Mouse (Mus musculus) hindbrain, embryonic 16.5 days (tissue): ENCODE data around the gene Zfp239. TPM values are rescaled to one million over a fixed set of nuclear protein-coding genes. Genes with fewer than 3 reads are reported as not detected.

ENCODE experiments used
- ATAC-seq: fragments of 200-750 bp; cut with Nextera tagmentation; 2 replicates; pipeline ENCODE4 v1.8.0; 2017; ENCODE audit warnings: moderate TSS enrichment, moderate library complexity
- H3K27ac ChIP-seq: fragments of 300-500 bp; sonication (generic); 2 replicates; pipeline ENCODE4 v1.5.1; 2014; ENCODE audit warnings: low read depth, mild to moderate bottlenecking, control low read depth, low read length, moderate library complexity
- H3K27me3 ChIP-seq: fragments of 300-500 bp; sonication (generic); replicated peaks from 2 replicates; pipeline ENCODE4 v1.6.1; 2014; ENCODE audit warnings: low read length; ENCODE audit not compliant: control insufficient read depth, insufficient read depth
- H3K36me3 ChIP-seq: fragments of 300-500 bp; sonication (generic); 2 replicates; pipeline ENCODE4 v1.6.1; 2014; ENCODE audit warnings: mild to moderate bottlenecking, low read length, moderate library complexity, mixed read lengths; ENCODE audit not compliant: control insufficient read depth, insufficient read depth
- H3K4me1 ChIP-seq: fragments of 300-500 bp; sonication (generic); 2 replicates; pipeline ENCODE4 v1.6.1; 2014; ENCODE audit warnings: low read depth, low read length; ENCODE audit not compliant: control insufficient read depth, insufficient read depth
- H3K4me2 ChIP-seq: fragments of 300-500 bp; sonication (generic); 2 replicates; pipeline ENCODE4 v1.6.1; 2014; ENCODE audit warnings: mild to moderate bottlenecking, low read length, control low read depth, moderate library complexity
- H3K4me3 ChIP-seq: fragments of 300-500 bp; sonication (generic); 2 replicates; pipeline ENCODE4 v1.5.1; 2014; ENCODE audit warnings: mild to moderate bottlenecking, low read length, control low read depth, moderate library complexity
- H3K9ac ChIP-seq: fragments of 300-500 bp; sonication (generic); 2 replicates; pipeline ENCODE4 v1.6.1; 2014; ENCODE audit warnings: low read depth, mild to moderate bottlenecking, control low read depth, low read length, moderate library complexity
- H3K9me3 ChIP-seq: fragments of 300-500 bp; sonication (generic); 2 replicates; pipeline ENCODE4 v1.6.1; 2014; ENCODE audit warnings: mild to moderate bottlenecking, low read length, moderate library complexity; ENCODE audit not compliant: control insufficient read depth
- WGBS: fragments of 180-500 bp; shearing (Covaris S2); extraction: QIAGEN DNeasy Blood & Tissue Kit; methylation state at CpG from one replicate; pipeline ENCODE4 v1.1.7; 2014; 5-methylcytosine and 5-hydroxymethylcytosine counted together
- polyA plus RNA-seq: library from polyadenylated mRNA; unstranded; fragments of >200 nt; fragmentation: Nextera tagmentation; extraction: Ambion mirVana; gene quantifications from 2 replicates; pipeline ENCODE4 v1.2.1, GENCODE M21; 2015

The Zfp239 gene
- polyA plus RNA-seq, 1 experiment from 2014 or later = 18.3 TPM

- no peak overlapping the region for H3K9ac ChIP-seq
- no peaks in the 10 kb centered on the region for H3K36me3 ChIP-seq
- no peaks in the 10 kb centered on the region for H3K9me3 ChIP-seq
- no peak overlapping the region for H3K4me3 ChIP-seq
- peaks cover 6% of the 10 kb centered on the region for H3K4me1 ChIP-seq
- 73% methylated on average over 9 of the region's 9 CpGs for WGBS
- no peaks in the 10 kb centered on the region for H3K27me3 ChIP-seq
- no peak for ATAC-seq
- no peak overlapping the region for H3K4me2 ChIP-seq
- no peak overlapping the region for H3K27ac ChIP-seq
Measured at GRCm38 (mm10) chr6:117901510-117902402, 39.9 kb downstream of the Zfp239 start.

- Histone ChIP-seq H3K36me3 (no peaks in the 10 kb centered on the region), H3K27me3 (no peaks in the 10 kb centered on the region), H3K27ac (no peak overlapping the region), H3K4me3 (no peak overlapping the region), H3K9ac (no peak overlapping the region), H3K4me2 (no peak overlapping the region), H3K9me3 (no peaks in the 10 kb centered on the region), H3K4me1 (peaks cover 6% of the 10 kb centered on the region)
- WGBS = 83% methylated on average over 4 of the region's 4 CpGs
- no peak for ATAC-seq
Measured at GRCm38 (mm10) chr6:117902556-117902955, 40.7 kb downstream of the Zfp239 start.

- no peak for ATAC-seq
- Histone ChIP-seq H3K27me3 (no peaks in the 10 kb centered on the region), H3K4me2 (no peak overlapping the region), H3K4me1 (peaks cover 15% of the 10 kb centered on the region), H3K9ac (no peak overlapping the region), H3K36me3 (no peaks in the 10 kb centered on the region), H3K27ac (no peak overlapping the region), H3K9me3 (no peaks in the 10 kb centered on the region), H3K4me3 (no peak overlapping the region)
- WGBS = 77% methylated on average over 3 of the region's 3 CpGs
Measured at GRCm38 (mm10) chr6:117903836-117904235, 41.9 kb downstream of the Zfp239 start.

- H3K36me3 ChIP-seq = no peaks in the 10 kb centered on the region
- H3K27me3 ChIP-seq = no peaks in the 10 kb centered on the region
- ATAC-seq = no peak
- 32% methylated on average over 4 of the region's 4 CpGs for WGBS
- H3K9ac ChIP-seq = 0 out of 2 replicates have a peak overlapping the region, but pooled peaks have one; percentile 4
- peak overlapping the region; percentile 64 for H3K4me2 ChIP-seq
- H3K4me3 ChIP-seq = peak overlapping the region; percentile 100
- peak overlapping the region; percentile 78; the same call in 1 of the 2 replicates for H3K27ac ChIP-seq
- no peaks in the 10 kb centered on the region for H3K9me3 ChIP-seq
- peaks cover 17% of the 10 kb centered on the region for H3K4me1 ChIP-seq
Measured at GRCm38 (mm10) chr6:117905260-117905930, 43.5 kb downstream of the Zfp239 start.

DNA sequence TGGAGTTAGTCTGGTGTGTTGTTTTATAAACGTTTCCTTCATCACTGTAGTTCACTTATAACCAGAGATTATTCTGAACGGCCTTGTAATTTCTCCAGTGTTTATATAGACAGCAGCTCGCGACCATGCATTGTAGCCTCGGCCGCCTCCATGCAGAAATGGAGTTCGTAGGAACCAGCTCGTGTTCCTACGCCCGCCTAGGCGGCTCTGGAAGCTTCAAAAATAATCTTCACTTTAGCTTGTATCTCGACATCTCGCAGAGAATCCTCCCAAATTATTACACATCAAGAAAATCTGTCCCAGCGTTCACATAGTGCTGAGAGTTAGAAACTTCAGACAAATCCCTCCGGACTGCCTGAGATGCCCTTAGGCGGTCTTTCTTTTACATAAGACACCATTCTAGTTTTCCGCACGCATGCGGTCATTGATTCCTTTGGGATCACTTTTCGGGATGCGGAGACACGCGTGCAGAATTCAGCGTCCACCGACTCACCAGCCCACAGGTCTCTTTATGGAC, 44.2 kb downstream of the Zfp239 start:
- Histone ChIP-seq H3K9ac (peak overlapping the region; percentile 64), H3K27ac (peak overlapping the region; percentile 78), H3K4me1 (peaks cover 17% of the 10 kb centered on the region), H3K4me2 (peak overlapping the region; percentile 64), H3K27me3 (no peaks in the 10 kb centered on the region), H3K4me3 (peak overlapping the region; percentile 100), H3K36me3 (no peaks in the 10 kb centered on the region), H3K9me3 (no peaks in the 10 kb centered on the region)
- peak; percentile 63 for ATAC-seq
- WGBS = under 1% methylated on average over 25 of the region's 25 CpGs

DNA sequence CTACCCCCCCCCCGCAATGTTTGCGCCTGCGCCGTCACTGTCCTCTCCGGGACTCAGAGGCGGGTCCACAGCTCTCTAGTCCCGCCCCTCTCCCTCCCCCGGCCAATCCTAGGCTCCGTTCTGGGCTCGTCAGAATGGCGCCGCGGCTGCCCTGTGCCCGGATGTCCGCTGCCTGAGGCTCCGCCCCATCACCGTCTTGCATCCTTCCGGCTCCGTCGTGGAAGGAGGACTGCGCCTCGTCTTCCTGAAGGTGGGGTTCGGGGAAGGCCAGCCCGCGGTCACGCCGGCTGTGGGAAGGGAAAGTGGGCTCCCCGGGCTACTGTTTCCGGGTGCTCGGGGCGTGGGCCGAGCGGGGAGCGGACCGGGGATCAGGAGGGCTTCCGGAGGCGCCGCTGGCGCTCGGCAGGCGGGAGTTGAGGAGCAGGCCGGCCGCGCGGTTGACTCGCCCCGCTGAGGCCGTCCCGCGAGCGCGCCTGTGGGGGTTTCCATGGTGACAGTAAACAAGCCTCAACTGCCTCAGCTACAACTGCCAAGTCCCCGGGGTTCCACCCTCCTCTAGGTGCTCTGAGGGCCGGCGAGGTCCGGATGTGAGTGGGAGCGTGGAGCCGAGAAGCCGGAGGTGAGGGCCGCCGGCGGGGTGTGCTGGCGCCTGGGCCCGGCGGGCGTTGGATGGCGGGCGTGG, 44.8 kb downstream of the Zfp239 start:
- Histone ChIP-seq H3K4me2 (peak overlapping the region; percentile 98), H3K4me1 (peaks cover 17% of the 10 kb centered on the region), H3K9ac (peak overlapping the region; percentile 91), H3K27ac (peak overlapping the region; percentile 94), H3K9me3 (no peaks in the 10 kb centered on the region), H3K27me3 (no peaks in the 10 kb centered on the region), H3K36me3 (no peaks in the 10 kb centered on the region), H3K4me3 (peak overlapping the region; percentile 100)
- peak; percentile 99 for ATAC-seq
- under 1% methylated on average over 58 of the region's 68 CpGs for WGBS

DNA sequence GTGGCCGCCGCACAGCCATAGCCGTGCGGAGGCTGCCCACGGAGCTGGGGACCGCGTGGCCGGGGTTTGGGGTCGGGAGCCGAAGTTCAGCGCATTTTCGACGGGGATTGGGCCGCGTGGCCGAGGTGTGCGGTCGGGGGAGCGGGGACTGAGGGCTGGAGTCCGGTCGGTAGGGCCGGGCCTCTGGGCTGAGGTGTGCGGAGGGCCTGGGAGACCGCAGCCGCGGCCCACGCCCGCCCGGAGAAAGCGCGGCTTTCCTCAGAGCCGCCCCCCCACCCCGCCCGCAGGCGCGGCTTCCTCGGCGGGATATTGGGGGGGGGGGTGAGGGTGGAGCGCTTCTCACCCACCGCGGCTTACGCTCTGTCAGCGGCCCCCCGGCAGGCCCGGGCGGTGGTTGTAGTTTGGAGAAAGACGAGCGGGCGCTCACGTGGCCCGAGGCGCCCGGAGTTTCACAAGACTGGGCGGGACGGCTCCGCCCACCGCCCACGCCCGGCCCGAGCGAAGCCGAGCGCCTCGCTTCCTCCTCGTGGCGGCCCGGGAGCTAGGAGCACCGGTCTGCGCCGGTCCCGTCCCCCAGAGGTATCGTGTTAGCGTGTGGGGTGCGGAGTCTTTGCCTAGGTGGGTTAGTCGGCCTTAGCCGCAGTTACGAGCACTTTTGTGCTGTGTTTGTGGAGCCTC, 45.5 kb downstream of the Zfp239 start:
- Histone ChIP-seq H3K4me2 (peak overlapping the region; percentile 98), H3K27me3 (no peaks in the 10 kb centered on the region), H3K4me1 (peaks cover 17% of the 10 kb centered on the region), H3K9ac (peak overlapping the region; percentile 91), H3K36me3 (no peaks in the 10 kb centered on the region), H3K27ac (peak overlapping the region; percentile 94), H3K9me3 (no peaks in the 10 kb centered on the region), H3K4me3 (peak overlapping the region; percentile 100)
- under 1% methylated on average over 70 of the region's 77 CpGs for WGBS
- ATAC-seq = peak; percentile 25

- Histone ChIP-seq H3K4me3 (peak overlapping the region; percentile 100), H3K4me1 (peaks cover 17% of the 10 kb centered on the region), H3K36me3 (no peaks in the 10 kb centered on the region), H3K9ac (peak overlapping the region; percentile 91), H3K4me2 (peak overlapping the region; percentile 98), H3K27ac (no peak overlapping the region), H3K9me3 (no peaks in the 10 kb centered on the region), H3K27me3 (no peaks in the 10 kb centered on the region)
- under 1% methylated on average over 26 of the region's 26 CpGs for WGBS
- ATAC-seq = no peak
Measured at GRCm38 (mm10) chr6:117907979-117908355, 46.1 kb downstream of the Zfp239 start.
